Mouse (Mus musculus) left cerebral cortex, postnatal 14 days (tissue): ENCODE results near the gene Gm12394. TPM values are rescaled to one million over a fixed set of nuclear protein-coding genes. Genes with fewer than 3 reads are reported as not detected.
"Not testable (repeated sequence)": the region's sequence is repeated elsewhere in the genome, so short reads cannot be mapped to it uniquely, and the experiment has no call there.

Source experiments
- DNase-seq, 2 experiments: peaks; one replicate each; pipeline ENCODE4 v3.0.0; 2021 to 2022; ENCODE audit warnings: low spot score in 2 of 2, mixed read lengths in 1 of 2
- intact Hi-C: fragments of 180-260 bp; cut with DNase I; formaldehyde crosslinking; loops from one replicate; pipeline ENCODE4 v1.15.1; 2025
- long read RNA-seq, 2 experiments: library from polyadenylated mRNA; stranded (forward); transcript quantifications; one replicate each; pipeline ENCODE4 v2.0.0; 2021
- total RNA-seq, 2 experiments: library from RNA; stranded (reverse); gene quantifications; 2 replicates each; pipeline ENCODE4 v1.2.3; 2021

Gene Gm12394
- 1 to 10 TPM; 2.3 to 2.7 TPM for total RNA-seq
- long read RNA-seq, experiment 1, result 0 reads
- long read RNA-seq, experiment 2, partial matches to known transcripts, result 0 of 1 reads
- long read RNA-seq, experiment 2, other reads (novel, unspliced or antisense), result 1 of 1 reads

GRCm38 (mm10) chr4:42856671-42857070 is at the start of gene Gm12394:
Gene Gm12394, minus strand, starts transcription at chr4:42856771.
- intact Hi-C loops, DNase-seq: not testable (repeated sequence)

- DNase-seq, result no peak
- intact Hi-C loops, result no loop called here
Measured at GRCm38 (mm10) chr4:42904966-42905365, 48.4 kb upstream of the Gm12394 start.

GRCm38 (mm10) chr4:42904523-42904922 is 48.0 kb upstream of the Gm12394 start:
- no peak for DNase-seq

GRCm38 (mm10) chr4:42903942-42904341 is 47.4 kb upstream of the Gm12394 start:
- DNase-seq, result no peak
- intact Hi-C loops, result no loop called here

More at GRCm38 (mm10) chr4:42904523-42904922, 48.0 kb upstream of the Gm12394 start:
- intact Hi-C loops, result no loop called here

GRCm38 (mm10) chr4:42902730-42903129 is 46.2 kb upstream of the Gm12394 start:
- DNase-seq, result no peak
- intact Hi-C loops, result no loop called here

- DNase-seq, result peak in 1 of 2 experiments; percentile 49
- intact Hi-C loops, result no loop called here
Measured at GRCm38 (mm10) chr4:42902174-42902573, 45.6 kb upstream of the Gm12394 start.

GRCm38 (mm10) chr4:42900878-42901277 is 44.3 kb upstream of the Gm12394 start:
- intact Hi-C loops, result no loop called here
- peak; percentile 60 to 75 for DNase-seq

- intact Hi-C loops, result no loop called here
- DNase-seq, result no peak
Measured at GRCm38 (mm10) chr4:42898914-42899313, 42.3 kb upstream of the Gm12394 start.

- no peak for DNase-seq
- intact Hi-C loops, result no loop called here
Measured at GRCm38 (mm10) chr4:42895118-42895517, 38.5 kb upstream of the Gm12394 start.

- intact Hi-C loops, result no loop called here
- DNase-seq, result no peak
Measured at GRCm38 (mm10) chr4:42891176-42891575, 34.6 kb upstream of the Gm12394 start.

GRCm38 (mm10) chr4:42888806-42889205 is 32.2 kb upstream of the Gm12394 start:
- no peak for DNase-seq
- intact Hi-C loops, result no loop called here

GRCm38 (mm10) chr4:42886926-42887325 is 30.4 kb upstream of the Gm12394 start:
- DNase-seq, result peak; percentile 47 to 75
- intact Hi-C loops, result loop anchor here (1.0 kb wide), 1 partner anchor 30 kb away; no protein-coding TSS in a partner anchor

GRCm38 (mm10) chr4:42880677-42880948 is 24.0 kb upstream of the Gm12394 start:
- DNase-seq, result no peak
- intact Hi-C loops, result no loop called here

GRCm38 (mm10) chr4:42879829-42880676 is 23.5 kb upstream of the Gm12394 start:
- intact Hi-C loops, result loop anchor here (5.0 kb wide), 1 partner anchor 67 kb away; the partner anchor contains the start of gene Dnajb5

GRCm38 (mm10) chr4:42877657-42878056 is 21.1 kb upstream of the Gm12394 start:
- no peak for DNase-seq
- intact Hi-C loops, result loop anchor here (2.0 to 5.0 kb wide), 2 partner anchors 70 to 87 kb away; partner anchors contain the start of gene Dnajb5

More at GRCm38 (mm10) chr4:42879829-42880676, 23.5 kb upstream of the Gm12394 start:
- DNase-seq, result no peak

GRCm38 (mm10) chr4:42876586-42877291 is 20.2 kb upstream of the Gm12394 start:
- peak; percentile 55 to 68 for DNase-seq
- intact Hi-C loops, result loop anchor here (2.0 to 5.0 kb wide), 2 partner anchors 71 to 88 kb away; partner anchors contain the start of gene Dnajb5

GRCm38 (mm10) chr4:42874134-42874533 is 17.6 kb upstream of the Gm12394 start, which contains the start of gene Fam205c:
Gene Fam205c, minus strand, starts transcription at chr4:42874234.
- intact Hi-C loops, result no loop called here
- no peak for DNase-seq

GRCm38 (mm10) chr4:42872746-42873435 is 16.3 kb upstream of the Gm12394 start:
- intact Hi-C loops, result no loop called here

GRCm38 (mm10) chr4:42872151-42872550 is 15.6 kb upstream of the Gm12394 start:
- intact Hi-C loops, result no loop called here
- DNase-seq, result no peak

More at GRCm38 (mm10) chr4:42872746-42873435, 16.3 kb upstream of the Gm12394 start:
- no peak for DNase-seq
